12 mouse cellular contexts compared by ENCODE assay signal in genomic region chr7:75295228-75295865, GRCm38 (mm10). TPM values are rescaled to one million over a fixed set of nuclear protein-coding genes. Genes with fewer than 3 reads are reported as not detected.
DNase-seq lines count a peak whose midpoint lies in the region; ATAC-seq and TF ChIP-seq lines count a peak whose summit lies in the region.
"Had no signal": no experiment of that assay in that cellular context is flagged by ENCODE, and none has a peak within 500 bp of the region (broad histone marks: within the 10 kb centered on the region; RNA-seq: fewer than 3 reads in every experiment).

No protein-coding gene starts in this region.

- H3K9ac ChIP-seq in hindbrain, postnatal 0 days (replicated peaks; ENCODE audit: low read length): no peak overlapping the region

- peak; percentile 58 for ATAC-seq in hindbrain, postnatal 0 days

- H3K27ac ChIP-seq in hindbrain, postnatal 0 days: no peak overlapping the region

- H3K4me1 ChIP-seq in hindbrain, postnatal 0 days (ENCODE audit: insufficient read depth, low read length): peaks cover 15% of the 10 kb centered on the region

- H3K36me3 ChIP-seq in hindbrain, postnatal 0 days (ENCODE audit: insufficient read depth, low read length): no peaks in the 10 kb centered on the region

- peak; percentile 38 to 39 for DNase-seq in cerebellum, postnatal 25 days
- no peak for DNase-seq in cerebellum, postnatal 4 days (ENCODE audit: low spot score in 2 of 2)
- peak; percentile 51 for DNase-seq in left cerebral cortex, postnatal 4 days
- DNase-seq in left cerebral cortex, adult 11 months (ENCODE audit: low spot score): no peak
- DNase-seq in hindbrain, postnatal 0 days (ENCODE audit: low spot score): peak; percentile 63
- peak; percentile 60 for DNase-seq in retina, embryonic 14.5 days (ENCODE audit: low spot score)
- no peak for DNase-seq in natural killer cell, adult 2 months (ENCODE audit: low spot score in 2 of 2)
- DNase-seq in spleen, postnatal 14 days (ENCODE audit: low spot score in 2 of 2): no peak
- DNase-seq: adrenal gland, adult 2 months; heart, postnatal 36 days; lung, postnatal 36 days had no signal

- H3K27me3 ChIP-seq in hindbrain, postnatal 0 days (ENCODE audit: insufficient read depth, low read length): no peaks in the 10 kb centered on the region

- no peaks in the 10 kb centered on the region for H3K9me3 ChIP-seq in hindbrain, postnatal 0 days (ENCODE audit: low read length)

- intact Hi-C loops in left cerebral cortex, postnatal 4 days (cut with DNase I): no loop called here

- no peak overlapping the region for H3K4me2 ChIP-seq in hindbrain, postnatal 0 days (ENCODE audit: low read depth, low read length)

- no peak for TF ChIP-seq CTCF in hindbrain, postnatal 0 days (IDR thresholded peaks at IDR 0.05; ENCODE audit: low read depth)

- no peak overlapping the region for H3K4me3 ChIP-seq in hindbrain, postnatal 0 days (ENCODE audit: low read length)

- WGBS in hindbrain, postnatal 0 days: 16% methylated on average over 5 of the region's 5 CpGs

RNA-seq across cellular contexts. Expression of gene Sv2b, which starts 13.7 kb away (rescaled TPM):
- total RNA-seq in left cerebral cortex, postnatal 4 days (2021): 10 to 100 TPM; 80.7 to 87.9 TPM
- total RNA-seq in hindbrain, postnatal 0 days (2014; rRNA removed): 55.7 and 57.7 TPM in 2 replicates
- 21.6 and 21.8 TPM in 2 replicates for polyA plus RNA-seq in hindbrain, postnatal 0 days (2015; fragmentation: Nextera tagmentation; extraction: Ambion mirVana)
- polyA plus RNA-seq: liver, adult 2 months had no signal

Comparison
In these comparisons a context has a peak if more than half of its experiments do, and no peak if none do; other contexts are left out.
1. DNase-seq: peak in cerebellum, postnatal 25 days (2 of 2), left cerebral cortex, postnatal 4 days (single experiment), hindbrain, postnatal 0 days (single experiment) and retina, embryonic 14.5 days (single experiment); none in cerebellum, postnatal 4 days (0 of 2), left cerebral cortex, adult 11 months (single experiment), natural killer cell, adult 2 months (0 of 2) and spleen, postnatal 14 days (0 of 2).